Mouse (Mus musculus): ENCODE measurements at regions not wholly inside any gene's neighbourhood (a gene's known extent, or its start where the extent isn't known, plus 50 kb on each side); places are given as distances from the start of the nearest gene placed in this dataset.

DNA sequence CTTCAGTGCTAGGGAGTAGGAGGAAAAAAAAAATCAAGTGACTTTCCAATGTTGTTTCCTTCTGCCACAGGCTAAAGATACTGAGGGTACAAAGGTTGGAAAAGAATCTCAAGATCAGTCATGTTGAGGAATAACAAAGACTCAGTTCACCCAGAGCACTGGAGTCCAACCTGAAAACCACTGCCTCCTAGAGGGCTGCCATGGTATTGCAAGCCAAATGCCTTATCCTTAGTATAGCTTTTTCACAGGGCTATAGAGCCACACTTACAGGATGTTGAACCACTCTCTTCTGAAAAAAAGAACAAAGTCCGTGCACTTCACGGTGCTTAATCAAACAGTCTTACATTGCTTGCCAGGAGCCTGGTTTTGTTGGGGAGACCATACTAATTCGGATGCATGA, 139.9 kb upstream of the Srrm4 start:
- 83% methylated on average over 3 of the region's 3 CpGs for WGBS
- no peak overlapping the region for H3K27ac ChIP-seq (replicated peaks in 1 of 2; ENCODE audit: control insufficient read depth in 1 of 2, insufficient read depth in 1 of 2, low read depth in 2 of 2, low read length in 2 of 2)
- no peak overlapping the region for H3K4me3 ChIP-seq (ENCODE audit: control insufficient read depth in 1 of 2, insufficient read depth in 1 of 2, low read depth in 1 of 2, low read length in 2 of 2)
- H3K4me2 ChIP-seq (ENCODE audit: low read length) = no peak overlapping the region
- H3K36me3 ChIP-seq (ENCODE audit: control insufficient read depth, insufficient read depth, low read length) = no peaks in the 10 kb centered on the region
- no peak overlapping the region for H3K9ac ChIP-seq (ENCODE audit: low read length)
- H3K27me3 ChIP-seq (ENCODE audit: control insufficient read depth, insufficient read depth, low read length) = no peaks in the 10 kb centered on the region
- ATAC-seq (ENCODE audit: insufficient number of reproducible peaks, insufficient read depth, low FRiP score, low read depth) = no peak
- H3K4me1 ChIP-seq (ENCODE audit: control insufficient read depth in 2 of 2, insufficient read depth in 2 of 2, low read length in 2 of 2) = no peaks in the 10 kb centered on the region
- H3K9me3 ChIP-seq (ENCODE audit: control insufficient read depth, low read length) = 0 out of 2 replicates have a peak, but pooled peaks cover 4% of the 10 kb centered on the region

DNA sequence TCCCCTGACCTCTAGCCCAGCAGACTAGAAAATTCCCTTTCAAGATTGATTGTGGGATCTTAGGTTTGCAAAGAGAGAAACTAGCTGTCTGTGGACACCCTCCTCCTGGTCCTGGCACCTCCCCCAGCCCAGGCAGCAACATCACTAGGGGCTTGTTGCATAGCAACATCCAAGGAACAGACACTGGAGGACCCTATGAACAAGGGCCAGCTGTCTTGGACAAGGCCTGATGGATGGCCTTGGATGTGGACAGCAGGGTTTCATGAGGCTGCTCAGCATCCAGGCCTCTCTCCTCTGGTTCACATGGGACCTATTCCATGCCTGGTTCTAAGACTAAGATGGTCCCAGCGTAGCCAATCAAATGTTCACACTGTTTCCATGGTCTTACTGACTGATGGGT, 127.6 kb upstream of the Srrm4 start:
- 73% methylated on average over 1 of the region's 1 CpGs for WGBS
- no peak overlapping the region for H3K27ac ChIP-seq (replicated peaks in 1 of 2; ENCODE audit: control insufficient read depth in 1 of 2, insufficient read depth in 1 of 2, low read depth in 2 of 2, low read length in 2 of 2)

DNA sequence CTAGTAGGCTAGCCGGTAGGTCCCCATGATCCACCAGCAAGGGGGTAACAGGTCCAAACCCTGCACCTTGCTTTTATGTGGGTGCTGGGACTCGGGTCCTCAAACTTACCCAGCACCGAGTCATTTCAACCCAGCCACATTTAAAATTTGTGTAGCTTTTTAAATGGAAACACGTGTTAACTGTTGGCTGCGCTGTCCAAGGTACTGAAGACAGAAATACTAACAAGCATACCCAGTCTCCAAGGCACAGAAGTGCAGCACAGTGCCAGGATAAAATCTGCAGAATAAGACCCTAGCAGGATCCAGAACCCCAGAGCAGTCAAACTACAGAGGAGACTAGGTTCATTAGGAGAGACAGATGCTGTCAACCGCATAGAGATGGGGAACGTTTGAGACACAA, 122.6 kb upstream of the Srrm4 start:
- ATAC-seq (ENCODE audit: insufficient number of reproducible peaks, insufficient read depth, low FRiP score, low read depth) = no peak
- H3K4me2 ChIP-seq (ENCODE audit: low read length) = no peak overlapping the region
- H3K4me3 ChIP-seq (ENCODE audit: control insufficient read depth in 1 of 2, insufficient read depth in 1 of 2, low read depth in 1 of 2, low read length in 2 of 2) = no peak overlapping the region
- 21% methylated on average over 7 of the region's 7 CpGs for WGBS
- no peaks in the 10 kb centered on the region for H3K36me3 ChIP-seq (ENCODE audit: control insufficient read depth, insufficient read depth, low read length)
- no peak overlapping the region for H3K27ac ChIP-seq (replicated peaks in 1 of 2; ENCODE audit: control insufficient read depth in 1 of 2, insufficient read depth in 1 of 2, low read depth in 2 of 2, low read length in 2 of 2)
- no peaks in the 10 kb centered on the region for H3K27me3 ChIP-seq (ENCODE audit: control insufficient read depth, insufficient read depth, low read length)
- H3K4me1 ChIP-seq (ENCODE audit: control insufficient read depth in 2 of 2, insufficient read depth in 2 of 2, low read length in 2 of 2) = no peaks in the 10 kb centered on the region
- H3K9me3 ChIP-seq (ENCODE audit: control insufficient read depth, low read length) = no peaks in the 10 kb centered on the region
- H3K9ac ChIP-seq (ENCODE audit: low read length) = no peak overlapping the region

More for the DNA sequence above, 127.6 kb upstream of the Srrm4 start:
- H3K4me2 ChIP-seq (ENCODE audit: low read length) = no peak overlapping the region
- no peak overlapping the region for H3K9ac ChIP-seq (ENCODE audit: low read length)
- H3K27me3 ChIP-seq (ENCODE audit: control insufficient read depth, insufficient read depth, low read length) = no peaks in the 10 kb centered on the region
- no peaks in the 10 kb centered on the region for H3K36me3 ChIP-seq (ENCODE audit: control insufficient read depth, insufficient read depth, low read length)
- H3K4me3 ChIP-seq (ENCODE audit: control insufficient read depth in 1 of 2, insufficient read depth in 1 of 2, low read depth in 1 of 2, low read length in 2 of 2) = no peak overlapping the region
- H3K4me1 ChIP-seq (ENCODE audit: control insufficient read depth in 2 of 2, insufficient read depth in 2 of 2, low read length in 2 of 2) = no peaks in the 10 kb centered on the region
- no peaks in the 10 kb centered on the region for H3K9me3 ChIP-seq (ENCODE audit: control insufficient read depth, low read length)
- no peak for ATAC-seq (ENCODE audit: insufficient number of reproducible peaks, insufficient read depth, low FRiP score, low read depth)

DNA sequence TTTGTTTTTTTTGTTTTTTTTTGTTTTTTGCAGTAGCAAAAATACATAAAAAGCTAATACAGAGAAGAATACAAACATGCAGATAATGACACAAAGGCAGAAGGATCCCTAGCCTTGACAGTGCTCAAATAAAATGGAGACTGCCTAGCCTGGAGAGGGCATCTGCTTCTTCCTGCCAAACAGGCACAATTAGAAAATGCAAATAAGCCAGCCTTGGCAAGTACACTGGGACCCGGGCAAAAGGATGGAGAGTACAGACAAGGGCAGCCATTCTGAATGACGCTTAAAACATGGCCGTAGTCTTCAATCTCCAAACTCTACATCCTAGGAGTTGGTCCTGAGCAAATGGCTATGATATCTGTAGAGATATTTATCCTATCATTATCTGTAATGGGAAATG, 120.4 kb upstream of the Srrm4 start:
- Histone ChIP-seq H3K4me3 (ENCODE audit: control insufficient read depth in 1 of 2, insufficient read depth in 1 of 2, low read depth in 1 of 2, low read length in 2 of 2) (no peak overlapping the region), H3K27ac (replicated peaks in 1 of 2; ENCODE audit: control insufficient read depth in 1 of 2, insufficient read depth in 1 of 2, low read depth in 2 of 2, low read length in 2 of 2) (no peak overlapping the region), H3K27me3 (ENCODE audit: control insufficient read depth, insufficient read depth, low read length) (no peaks in the 10 kb centered on the region), H3K4me2 (ENCODE audit: low read length) (no peak overlapping the region), H3K36me3 (ENCODE audit: control insufficient read depth, insufficient read depth, low read length) (no peaks in the 10 kb centered on the region), H3K9me3 (ENCODE audit: control insufficient read depth, low read length) (no peaks in the 10 kb centered on the region), H3K4me1 (ENCODE audit: control insufficient read depth in 2 of 2, insufficient read depth in 2 of 2, low read length in 2 of 2) (no peaks in the 10 kb centered on the region), H3K9ac (ENCODE audit: low read length) (no peak overlapping the region)
- no peak for ATAC-seq (ENCODE audit: insufficient number of reproducible peaks, insufficient read depth, low FRiP score, low read depth)
- whole genome bisulfite sequencing = 87% methylated on average over 3 of the region's 3 CpGs

DNA sequence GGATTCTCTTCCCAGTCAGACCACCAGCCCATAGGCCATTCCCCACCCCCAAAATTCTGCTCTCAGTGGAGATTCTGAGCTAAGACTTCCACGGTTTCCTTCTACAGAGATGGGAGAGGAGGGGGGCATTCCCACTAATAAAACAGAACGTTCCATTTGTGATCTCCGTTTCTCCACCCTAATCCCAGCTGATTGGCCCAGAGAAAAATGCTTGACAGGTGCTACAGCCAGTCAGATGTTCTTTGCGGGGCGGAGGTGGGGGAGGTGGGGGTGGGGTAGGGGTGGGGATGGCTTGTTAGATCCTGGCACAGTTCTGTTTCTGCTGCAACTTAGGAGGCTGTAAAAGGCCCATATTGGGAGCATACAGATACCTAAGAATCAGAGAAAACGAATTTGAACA, 116.9 kb upstream of the Srrm4 start:
- H3K27ac ChIP-seq (replicated peaks in 1 of 2; ENCODE audit: control insufficient read depth in 1 of 2, insufficient read depth in 1 of 2, low read depth in 2 of 2, low read length in 2 of 2) = no peak overlapping the region
- no peaks in the 10 kb centered on the region for H3K9me3 ChIP-seq (ENCODE audit: control insufficient read depth, low read length)
- WGBS = 28% methylated on average over 6 of the region's 6 CpGs
- no peak overlapping the region for H3K4me3 ChIP-seq (ENCODE audit: control insufficient read depth in 1 of 2, insufficient read depth in 1 of 2, low read depth in 1 of 2, low read length in 2 of 2)
- no peak for ATAC-seq (ENCODE audit: insufficient number of reproducible peaks, insufficient read depth, low FRiP score, low read depth)
- H3K36me3 ChIP-seq (ENCODE audit: control insufficient read depth, insufficient read depth, low read length) = no peaks in the 10 kb centered on the region
- no peak overlapping the region for H3K4me2 ChIP-seq (ENCODE audit: low read length)
- H3K27me3 ChIP-seq (ENCODE audit: control insufficient read depth, insufficient read depth, low read length) = no peaks in the 10 kb centered on the region
- no peaks in the 10 kb centered on the region for H3K4me1 ChIP-seq (ENCODE audit: control insufficient read depth in 2 of 2, insufficient read depth in 2 of 2, low read length in 2 of 2)
- H3K9ac ChIP-seq (ENCODE audit: low read length) = no peak overlapping the region

DNA sequence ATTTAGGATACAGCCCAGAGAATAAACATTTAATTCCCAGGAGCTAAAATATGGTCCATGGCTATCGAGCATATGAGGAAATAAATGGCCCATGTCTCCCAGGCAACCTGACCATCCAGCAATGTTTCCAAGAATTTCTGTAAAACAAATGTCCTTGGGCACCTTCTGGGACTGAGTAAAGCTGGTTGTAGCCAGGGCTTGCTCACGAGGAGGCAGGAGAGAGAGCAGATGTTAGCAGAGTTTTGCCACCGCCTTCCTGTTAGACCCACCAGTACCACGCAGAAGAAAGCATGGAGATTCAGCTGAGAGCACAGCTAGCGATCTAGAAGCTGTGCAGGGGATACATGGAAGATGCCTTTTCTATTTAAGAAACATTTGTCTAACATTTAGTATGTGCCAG, 70.8 kb upstream of the Srrm4 start:
- 80% methylated on average over 5 of the region's 5 CpGs for WGBS
- Histone ChIP-seq H3K9ac (ENCODE audit: low read length) (no peak overlapping the region), H3K9me3 (ENCODE audit: control insufficient read depth, low read length) (peaks cover 5% of the 10 kb centered on the region; the same call in 1 of the 2 replicates), H3K4me2 (ENCODE audit: low read length) (no peak overlapping the region), H3K27me3 (ENCODE audit: control insufficient read depth, insufficient read depth, low read length) (no peaks in the 10 kb centered on the region), H3K27ac (replicated peaks in 1 of 2; ENCODE audit: control insufficient read depth in 1 of 2, insufficient read depth in 1 of 2, low read depth in 2 of 2, low read length in 2 of 2) (no peak overlapping the region), H3K36me3 (ENCODE audit: control insufficient read depth, insufficient read depth, low read length) (no peaks in the 10 kb centered on the region), H3K4me3 (ENCODE audit: control insufficient read depth in 1 of 2, insufficient read depth in 1 of 2, low read depth in 1 of 2, low read length in 2 of 2) (no peak overlapping the region), H3K4me1 (ENCODE audit: control insufficient read depth in 2 of 2, insufficient read depth in 2 of 2, low read length in 2 of 2) (no peaks in the 10 kb centered on the region)
- ATAC-seq (ENCODE audit: insufficient number of reproducible peaks, insufficient read depth, low FRiP score, low read depth) = no peak

DNA sequence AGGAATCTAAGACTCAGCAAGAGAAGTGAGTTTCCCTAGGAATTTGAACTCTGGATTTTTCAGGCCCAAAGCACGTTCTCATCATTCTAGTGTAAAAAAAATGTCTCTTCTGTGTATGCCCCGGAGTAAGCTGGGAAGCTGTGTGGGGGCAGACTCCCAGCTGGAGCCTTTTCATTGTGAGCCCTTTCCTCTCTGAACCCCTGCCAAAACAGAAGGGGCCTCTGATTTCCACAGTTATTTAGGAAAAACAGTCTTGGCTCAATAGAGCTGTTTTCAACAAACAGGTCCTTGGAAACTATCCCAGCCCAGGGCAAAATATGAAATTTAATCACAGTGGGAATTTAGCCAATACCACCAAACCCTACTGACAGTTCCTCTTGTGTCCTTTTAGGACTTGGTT, 70.2 kb upstream of the Srrm4 start:
- no peaks in the 10 kb centered on the region for H3K36me3 ChIP-seq (ENCODE audit: control insufficient read depth, insufficient read depth, low read length)
- 71% methylated on average over 2 of the region's 2 CpGs for WGBS
- H3K4me3 ChIP-seq (ENCODE audit: control insufficient read depth in 1 of 2, insufficient read depth in 1 of 2, low read depth in 1 of 2, low read length in 2 of 2) = no peak overlapping the region
- H3K9ac ChIP-seq (ENCODE audit: low read length) = no peak overlapping the region
- no peaks in the 10 kb centered on the region for H3K27me3 ChIP-seq (ENCODE audit: control insufficient read depth, insufficient read depth, low read length)
- no peaks in the 10 kb centered on the region for H3K4me1 ChIP-seq (ENCODE audit: control insufficient read depth in 2 of 2, insufficient read depth in 2 of 2, low read length in 2 of 2)
- no peak overlapping the region for H3K27ac ChIP-seq (replicated peaks in 1 of 2; ENCODE audit: control insufficient read depth in 1 of 2, insufficient read depth in 1 of 2, low read depth in 2 of 2, low read length in 2 of 2)
- peaks cover 5% of the 10 kb centered on the region; the same call in 1 of the 2 replicates for H3K9me3 ChIP-seq (ENCODE audit: control insufficient read depth, low read length)
- ATAC-seq (ENCODE audit: insufficient number of reproducible peaks, insufficient read depth, low FRiP score, low read depth) = no peak
- H3K4me2 ChIP-seq (ENCODE audit: low read length) = no peak overlapping the region
